Mouse (Mus musculus) heart, embryonic 15.5 days (tissue): ENCODE results near the gene Cmtm5. TPM values are rescaled to one million over a fixed set of nuclear protein-coding genes. Genes with fewer than 3 reads are reported as not detected.

Experiments used
- ATAC-seq: fragments of 200-750 bp; cut with Nextera tagmentation; replicated peaks from 2 replicates; pipeline ENCODE4 v1.8.0; 2017; ENCODE audit warnings: low read depth, moderate TSS enrichment; ENCODE audit not compliant: insufficient number of reproducible peaks, insufficient read depth, low FRiP score
- H3K27ac ChIP-seq: fragments of 300-500 bp; sonication (generic); 2 replicates; pipeline ENCODE4 v1.5.1; 2015; ENCODE audit warnings: mild to moderate bottlenecking, inconsistent platforms
- H3K27me3 ChIP-seq: fragments of 300-500 bp; sonication (generic); 2 replicates; pipeline ENCODE4 v1.6.1; 2015; ENCODE audit warnings: inconsistent platforms
- H3K36me3 ChIP-seq: fragments of 300-500 bp; sonication (generic); 2 replicates; pipeline ENCODE4 v1.6.1; 2015; ENCODE audit warnings: mild to moderate bottlenecking, inconsistent platforms
- H3K4me1 ChIP-seq: fragments of 300-500 bp; sonication (generic); replicated peaks from 2 replicates; pipeline ENCODE4 v1.6.1; 2015; ENCODE audit warnings: inconsistent platforms
- H3K4me2 ChIP-seq: fragments of 300-500 bp; sonication (generic); 2 replicates; pipeline ENCODE4 v1.6.1; 2015; ENCODE audit warnings: inconsistent platforms, mild to moderate bottlenecking, moderate library complexity
- H3K4me3 ChIP-seq: fragments of 300-500 bp; sonication (generic); 2 replicates; pipeline ENCODE4 v1.5.1; 2015; ENCODE audit warnings: mild to moderate bottlenecking, inconsistent platforms
- H3K9ac ChIP-seq: fragments of 300-500 bp; sonication (generic); 2 replicates; pipeline ENCODE4 v1.6.1; 2015; ENCODE audit warnings: mild to moderate bottlenecking, inconsistent platforms
- H3K9me3 ChIP-seq: fragments of 300-500 bp; sonication (generic); replicated peaks from 2 replicates; pipeline ENCODE4 v1.6.1; 2016; ENCODE audit warnings: inconsistent platforms
- WGBS: fragments of 180-500 bp; shearing (Covaris S2); methylation state at CpG from one replicate; pipeline ENCODE4 v1.1.7; 2015; ENCODE audit warnings: mixed read lengths; 5-methylcytosine and 5-hydroxymethylcytosine counted together
- polyA plus RNA-seq: library from polyadenylated mRNA; unstranded; fragments of >200 nt; fragmentation: Nextera tagmentation; extraction: Ambion mirVana; gene quantifications from 2 replicates; pipeline ENCODE4 v1.2.1, GENCODE M21; 2015

Gene Cmtm5
- 0.74 and 2.4 TPM in 2 replicates for polyA plus RNA-seq

DNA sequence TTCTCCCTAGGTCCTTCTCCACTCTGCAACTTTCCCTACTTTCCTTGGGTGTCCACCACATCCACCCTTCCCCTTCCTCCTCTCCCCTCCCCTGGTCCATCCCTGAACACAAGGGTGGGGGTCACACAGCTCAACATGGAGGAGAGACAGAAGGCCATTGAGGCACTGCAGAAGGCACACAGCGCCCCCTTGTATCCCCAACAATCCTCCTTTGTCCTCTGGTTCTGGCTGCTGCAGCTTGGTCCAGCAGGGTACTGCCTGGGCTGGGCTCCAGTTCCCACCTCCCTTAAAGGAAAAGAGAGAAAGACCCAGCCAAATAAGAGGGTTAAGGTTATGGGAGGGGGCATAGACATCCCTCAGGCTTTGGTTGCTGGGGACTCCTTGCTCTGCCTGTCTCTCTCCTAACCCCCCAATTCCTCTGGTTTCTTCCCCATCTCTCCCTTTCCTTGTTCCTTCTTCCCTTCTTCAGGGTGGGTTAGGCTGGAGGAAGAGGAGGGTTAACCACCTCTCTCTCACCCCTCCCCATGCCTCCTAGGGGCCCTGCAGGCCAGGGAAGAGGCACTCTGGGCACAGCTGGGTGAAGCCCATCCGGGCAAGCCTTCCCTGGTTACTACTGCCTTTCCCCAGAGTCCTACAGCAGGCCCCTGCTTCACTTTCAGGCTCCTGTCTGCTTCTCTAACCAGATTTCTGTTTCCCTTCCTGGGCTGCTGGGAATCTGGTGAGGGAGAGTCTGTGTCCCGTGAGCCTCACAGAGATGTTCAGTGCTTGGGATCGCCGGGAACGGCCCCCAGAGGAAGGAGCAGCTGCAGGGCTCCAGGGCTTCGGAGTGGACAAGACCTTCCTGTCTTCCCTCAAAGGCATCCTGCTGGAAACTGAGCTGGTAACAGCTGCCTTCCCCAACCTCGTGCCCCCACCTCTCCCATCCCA, at the start of gene Cmtm5:
Gene Cmtm5, plus strand, starts transcription at position 358 of the 927 bp plus-strand sequence.
- Histone ChIP-seq H3K4me3 (no peak within 1 kb of the TSS), H3K27ac (peak within 1 kb of the TSS; percentile 43), H3K36me3 (peaks cover 3% of the 10 kb centered on the region; the same call in 1 of the 2 replicates), H3K27me3 (no peaks in the 10 kb centered on the region; the same call in 1 of the 2 replicates), H3K4me1 (peaks cover 13% of the 10 kb centered on the region), H3K4me2 (no peak within 1 kb of the TSS), H3K9me3 (no peaks in the 10 kb centered on the region), H3K9ac (no peak within 1 kb of the TSS)
- WGBS: 21% methylated on average over 8 of the region's 8 CpGs
- ATAC-seq: no peak

GRCm38 (mm10) chr14:54892200-54892599, 43.9 kb upstream of the Cmtm5 start, which contains the start of gene Pabpn1:
Pabpn1 (plus strand) TSS chr14:54892500.
- peaks cover 18% of the 10 kb centered on the region for H3K36me3 ChIP-seq
- H3K4me1 ChIP-seq: peaks cover 26% of the 10 kb centered on the region
- H3K4me2 ChIP-seq: peak within 1 kb of the TSS; percentile 68
- H3K27ac ChIP-seq: peak within 1 kb of the TSS; percentile 94
- 91% methylated on average over 3 of the region's 3 CpGs for WGBS
- H3K9me3 ChIP-seq: no peaks in the 10 kb centered on the region
- no peak for ATAC-seq
- H3K27me3 ChIP-seq: no peaks in the 10 kb centered on the region
- peak within 1 kb of the TSS; percentile 55 for H3K9ac ChIP-seq
- H3K4me3 ChIP-seq: peak within 1 kb of the TSS; percentile 73

- peak overlapping the region; percentile 94 for H3K27ac ChIP-seq
- under 1% methylated on average over 38 of the region's 38 CpGs for WGBS
- peak overlapping the region; percentile 68 for H3K4me2 ChIP-seq
- H3K9me3 ChIP-seq: no peaks in the 10 kb centered on the region
- H3K27me3 ChIP-seq: no peaks in the 10 kb centered on the region
- H3K4me3 ChIP-seq: peak overlapping the region; percentile 73
- H3K36me3 ChIP-seq: peaks cover 31% of the 10 kb centered on the region
- peak; percentile 97 for ATAC-seq
- H3K4me1 ChIP-seq: peaks cover 34% of the 10 kb centered on the region
- peak overlapping the region; percentile 97 for H3K9ac ChIP-seq
Measured at GRCm38 (mm10) chr14:54893651-54894181, 42.3 kb upstream of the Cmtm5 start.

DNA sequence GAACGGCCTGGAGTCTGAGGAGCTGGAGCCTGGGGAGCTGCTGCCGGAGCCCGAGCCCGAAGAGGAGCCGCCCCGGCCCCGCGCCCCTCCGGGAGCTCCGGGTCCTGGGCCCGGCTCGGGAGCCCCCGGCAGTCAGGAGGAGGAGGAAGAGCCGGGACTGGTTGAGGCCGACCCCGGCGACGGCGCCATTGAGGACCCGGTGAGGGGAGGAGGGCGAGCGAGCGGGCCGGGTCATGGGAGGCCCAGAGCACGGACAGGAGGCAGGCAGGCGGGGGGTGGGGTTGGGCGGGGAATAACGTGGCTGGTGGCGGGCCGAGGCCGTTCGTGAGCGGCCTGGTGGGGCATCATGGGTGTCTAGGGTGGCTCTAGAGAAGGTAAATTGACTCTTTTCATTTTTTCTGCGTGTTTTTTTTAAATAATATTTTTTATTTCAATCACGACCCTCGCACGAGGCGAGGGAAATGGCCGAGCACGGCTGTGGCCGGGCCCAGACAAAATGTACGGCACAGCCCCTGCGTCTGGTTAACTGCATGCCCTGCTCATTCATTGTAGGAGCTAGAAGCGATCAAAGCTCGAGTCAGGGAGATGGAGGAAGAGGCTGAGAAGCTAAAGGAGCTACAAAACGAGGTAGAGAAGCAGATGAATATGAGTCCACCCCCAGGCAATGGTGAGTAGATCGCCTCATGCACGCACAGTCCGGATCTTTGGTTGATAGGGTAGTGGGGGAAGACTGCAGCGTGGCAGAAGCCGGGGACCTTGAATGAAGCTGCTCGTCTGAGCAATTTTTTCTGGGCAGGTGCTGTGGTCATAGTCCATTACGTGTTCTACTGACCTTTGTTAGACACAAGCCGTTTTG, 41.5 kb upstream of the Cmtm5 start:
- H3K4me1 ChIP-seq: peaks cover 34% of the 10 kb centered on the region
- ATAC-seq: peak; percentile 71
- H3K27me3 ChIP-seq: no peaks in the 10 kb centered on the region
- H3K36me3 ChIP-seq: peaks cover 35% of the 10 kb centered on the region
- H3K27ac ChIP-seq: peak overlapping the region; percentile 94
- peak overlapping the region; percentile 97 for H3K9ac ChIP-seq
- H3K4me3 ChIP-seq: peak overlapping the region; percentile 73
- H3K4me2 ChIP-seq: peak overlapping the region; percentile 82
- no peaks in the 10 kb centered on the region for H3K9me3 ChIP-seq
- under 1% methylated on average over 51 of the region's 54 CpGs for WGBS

- Histone ChIP-seq H3K9me3 (no peaks in the 10 kb centered on the region), H3K36me3 (peaks cover 35% of the 10 kb centered on the region), H3K4me3 (no peak overlapping the region), H3K27ac (peak overlapping the region; percentile 53), H3K4me2 (no peak overlapping the region), H3K4me1 (peaks cover 38% of the 10 kb centered on the region), H3K27me3 (no peaks in the 10 kb centered on the region), H3K9ac (peak overlapping the region; percentile 33; the same call in 1 of the 2 replicates)
- ATAC-seq: no peak
- WGBS: 35% methylated on average over 2 of the region's 2 CpGs
Measured at GRCm38 (mm10) chr14:54897445-54897844, 38.6 kb upstream of the Cmtm5 start.

DNA sequence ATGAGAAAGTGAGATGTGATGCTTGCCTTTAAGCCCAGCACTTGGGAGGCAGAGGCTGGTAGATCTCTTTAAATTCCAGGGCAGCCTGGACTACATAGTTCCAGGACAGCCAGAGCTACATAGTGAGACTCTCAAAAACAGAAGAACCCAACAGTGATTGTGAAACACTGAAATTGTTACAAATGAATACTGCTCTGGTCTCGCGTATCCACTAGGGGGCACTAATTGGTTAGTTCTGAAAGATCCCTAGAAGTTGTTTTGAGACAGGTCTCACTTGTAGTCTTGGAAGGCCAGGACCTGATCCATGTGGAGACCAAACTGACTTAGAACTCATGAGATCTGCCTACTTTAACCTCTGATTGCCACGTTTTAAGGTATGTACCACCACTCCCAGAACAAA, 35.7 kb upstream of the Cmtm5 start:
- Histone ChIP-seq H3K9me3 (no peaks in the 10 kb centered on the region), H3K4me3 (no peak overlapping the region), H3K4me1 (peaks cover 27% of the 10 kb centered on the region), H3K9ac (no peak overlapping the region), H3K4me2 (no peak overlapping the region), H3K27ac (peak overlapping the region; percentile 20; the same call in 1 of the 2 replicates), H3K27me3 (no peaks in the 10 kb centered on the region), H3K36me3 (peaks cover 35% of the 10 kb centered on the region)
- peak; percentile 43; the same call in 1 of the 2 replicates for ATAC-seq
- WGBS: 1% methylated on average over 3 of the region's 3 CpGs

DNA sequence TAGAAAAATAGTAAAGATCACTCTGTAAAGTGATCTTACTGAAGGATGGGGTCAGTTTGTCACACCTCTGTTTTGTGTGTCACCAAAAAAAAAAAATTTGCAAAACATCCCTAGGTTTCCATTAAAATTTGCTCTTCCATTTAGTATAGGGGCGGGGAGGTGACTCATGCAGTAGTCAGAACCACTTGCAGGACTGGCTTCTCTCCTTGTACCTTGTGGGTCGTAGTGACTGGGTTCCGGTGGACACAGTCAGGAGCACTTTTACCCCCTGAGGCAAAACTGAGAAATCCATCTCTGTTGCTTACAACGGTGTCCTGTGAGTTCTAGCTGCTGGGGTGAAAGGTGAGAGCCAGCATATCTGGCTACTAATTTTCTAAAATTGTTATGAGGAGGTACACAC, 32.4 kb upstream of the Cmtm5 start:
- no peaks in the 10 kb centered on the region for H3K27me3 ChIP-seq
- H3K27ac ChIP-seq: no peak overlapping the region
- 91% methylated on average over 4 of the region's 4 CpGs for WGBS
- no peak for ATAC-seq
- H3K4me1 ChIP-seq: 0 out of 2 replicates have a peak, but pooled peaks cover 9% of the 10 kb centered on the region
- H3K4me3 ChIP-seq: no peak overlapping the region
- H3K4me2 ChIP-seq: no peak overlapping the region
- H3K9ac ChIP-seq: no peak overlapping the region
- H3K9me3 ChIP-seq: no peaks in the 10 kb centered on the region
- H3K36me3 ChIP-seq: peaks cover 22% of the 10 kb centered on the region; the same call in 1 of the 2 replicates

GRCm38 (mm10) chr14:54908682-54909081, 27.4 kb upstream of the Cmtm5 start:
- Histone ChIP-seq H3K36me3 (peaks cover 18% of the 10 kb centered on the region; the same call in 1 of the 2 replicates), H3K27me3 (no peaks in the 10 kb centered on the region), H3K4me2 (no peak overlapping the region), H3K4me1 (peaks cover 23% of the 10 kb centered on the region), H3K4me3 (no peak overlapping the region), H3K9me3 (no peaks in the 10 kb centered on the region), H3K27ac (no peak overlapping the region), H3K9ac (no peak overlapping the region)
- no peak for ATAC-seq
- 77% methylated on average over 7 of the region's 7 CpGs for WGBS

- peaks cover 19% of the 10 kb centered on the region for H3K4me1 ChIP-seq
- WGBS: 2% methylated on average over 56 of the region's 69 CpGs
- H3K4me3 ChIP-seq: peak overlapping the region; percentile 94
- ATAC-seq: peak; percentile 59
- peaks cover 14% of the 10 kb centered on the region; the same call in 1 of the 2 replicates for H3K36me3 ChIP-seq
- no peaks in the 10 kb centered on the region for H3K9me3 ChIP-seq
- peak overlapping the region; percentile 99 for H3K4me2 ChIP-seq
- H3K27me3 ChIP-seq: 0 out of 2 replicates have a peak, but pooled peaks cover 3% of the 10 kb centered on the region
- peak overlapping the region; percentile 70 for H3K27ac ChIP-seq
- H3K9ac ChIP-seq: peak overlapping the region; percentile 96
Measured at GRCm38 (mm10) chr14:54912109-54912850, 23.8 kb upstream of the Cmtm5 start.

GRCm38 (mm10) chr14:54912886-54913285, 23.2 kb upstream of the Cmtm5 start, which contains the start of gene Slc22a17:
Slc22a17 (minus strand) TSS chr14:54913132.
- Histone ChIP-seq H3K27me3 (0 out of 2 replicates have a peak, but pooled peaks cover 3% of the 10 kb centered on the region), H3K4me3 (peak within 1 kb of the TSS; percentile 94), H3K9me3 (no peaks in the 10 kb centered on the region), H3K4me2 (peak within 1 kb of the TSS; percentile 99), H3K4me1 (peaks cover 19% of the 10 kb centered on the region), H3K27ac (peak within 1 kb of the TSS; percentile 70), H3K9ac (peak within 1 kb of the TSS; percentile 96), H3K36me3 (0 out of 2 replicates have a peak, but pooled peaks cover 10% of the 10 kb centered on the region)
- ATAC-seq: peak; percentile 82
- under 1% methylated on average over 28 of the region's 28 CpGs for WGBS
